In the genomic region with DNA sequence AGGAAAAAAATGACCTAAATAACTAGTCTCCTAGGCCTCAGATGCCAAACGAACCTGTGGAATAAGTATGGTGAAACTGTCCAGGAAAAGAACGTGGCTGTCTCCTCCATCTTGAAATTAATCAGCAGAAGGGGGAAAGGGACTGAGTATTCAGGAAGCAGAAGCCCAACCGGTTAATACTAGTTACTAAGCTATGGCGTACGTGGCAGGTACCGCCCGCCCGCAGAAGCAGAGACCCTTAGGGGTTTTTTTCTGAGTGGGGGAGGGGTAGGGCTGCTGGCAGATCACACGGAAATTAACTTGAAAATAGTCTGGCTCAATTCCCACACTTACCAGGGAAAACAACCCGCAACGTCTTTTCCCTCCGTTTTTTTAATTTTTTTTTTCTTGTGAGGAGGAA, we compare ENCODE assay signal across 8 mouse cellular contexts. TPM values are rescaled to one million over a fixed set of nuclear protein-coding genes. Genes with fewer than 3 reads are reported as not detected.
A peak's percentile ranks its signal among the peaks of the same experiment; 100 is the strongest.
DNase-seq lines count a peak whose midpoint lies in the region; ATAC-seq and TF ChIP-seq lines count a peak whose summit lies in the region.

No protein-coding gene starts in this region.

- no peak for TF ChIP-seq CTCF in brain, embryonic 14.5 days (IDR thresholded peaks at IDR 0.05; ENCODE audit: borderline replicate concordance, extremely low read depth, insufficient read depth, insufficient read length)
- no peak for TF ChIP-seq CTCF in forebrain, postnatal 0 days (IDR thresholded peaks at IDR 0.05; ENCODE audit: low read depth)

- TF ChIP-seq POLR2A in brain, embryonic 14.5 days (IDR thresholded peaks at IDR 0.05; ENCODE audit: borderline replicate concordance, extremely low read depth, insufficient read depth, insufficient read length, poor library complexity, severe bottlenecking): no peak

- H3K4me3 ChIP-seq in forebrain, postnatal 0 days (ENCODE audit: low read depth, low read length): peak overlapping the region; percentile 61
- peak overlapping the region; percentile 59 for H3K4me3 ChIP-seq in stomach, embryonic 14.5 days (ENCODE audit: low read depth, low read length)

- no peaks in the 10 kb centered on the region for H3K9me3 ChIP-seq in forebrain, postnatal 0 days (ENCODE audit: low read length)
- H3K9me3 ChIP-seq in stomach, embryonic 14.5 days (ENCODE audit: control insufficient read depth, low read depth, low read length): no peaks in the 10 kb centered on the region

- DNase-seq in layer of hippocampus, postnatal 14 days (ENCODE audit: low spot score in 2 of 2): peak; percentile 7 to 24
- DNase-seq in layer of hippocampus, adult 18-20 months (ENCODE audit: low spot score in 2 of 2): no peak
- DNase-seq in brain, embryonic 14.5 days (ENCODE audit: low read depth): peak; percentile 62
- no peak for DNase-seq in forebrain, postnatal 0 days
- peak; percentile 38 for DNase-seq in kidney, adult 18-20 months
- DNase-seq in lung, postnatal 10 days: peak; percentile 22

- ATAC-seq in forebrain, postnatal 0 days: no peak
- no peak for ATAC-seq in stomach, embryonic 14.5 days (ENCODE audit: insufficient number of reproducible peaks, insufficient read depth, low FRiP score, low read depth)
- no peak for ATAC-seq in erythroid progenitor cell, adult 5-6 weeks (replicated peaks; ENCODE audit: low FRiP score, poor library complexity, severe bottlenecking)

- 25% methylated on average over 12 of the region's 12 CpGs for WGBS in forebrain, postnatal 0 days
- 20% methylated on average over 12 of the region's 12 CpGs for WGBS in stomach, embryonic 14.5 days

- H3K27ac ChIP-seq in forebrain, postnatal 0 days (ENCODE audit: low read depth, low read length): peak overlapping the region; percentile 95
- H3K27ac ChIP-seq in stomach, embryonic 14.5 days (ENCODE audit: low read length): peak overlapping the region; percentile 88

- H3K9ac ChIP-seq in forebrain, postnatal 0 days: peak overlapping the region; percentile 82
- H3K9ac ChIP-seq in stomach, embryonic 14.5 days (replicated peaks; ENCODE audit: low read depth, low read length): peak overlapping the region; percentile 74

- peaks cover 7% of the 10 kb centered on the region; the same call in 1 of the 2 replicates for H3K27me3 ChIP-seq in forebrain, postnatal 0 days (ENCODE audit: insufficient read depth, low read length)
- H3K27me3 ChIP-seq in stomach, embryonic 14.5 days (ENCODE audit: control insufficient read depth, insufficient read depth, low read length): no peaks in the 10 kb centered on the region

- peak overlapping the region; percentile 53 for H3K4me2 ChIP-seq in forebrain, postnatal 0 days (ENCODE audit: low read depth)
- peak overlapping the region; percentile 44 for H3K4me2 ChIP-seq in stomach, embryonic 14.5 days (replicated peaks; ENCODE audit: low read depth, low read length)

- H3K4me1 ChIP-seq in forebrain, postnatal 0 days (ENCODE audit: insufficient read depth): no peaks in the 10 kb centered on the region
- H3K4me1 ChIP-seq in stomach, embryonic 14.5 days (ENCODE audit: control insufficient read depth, insufficient read depth, low read length): no peaks in the 10 kb centered on the region

- no peaks in the 10 kb centered on the region for H3K36me3 ChIP-seq in forebrain, postnatal 0 days (ENCODE audit: insufficient read depth)
- H3K36me3 ChIP-seq in stomach, embryonic 14.5 days (ENCODE audit: control insufficient read depth, insufficient read depth, low read length): peaks cover 5% of the 10 kb centered on the region; the same call in 1 of the 2 replicates

RNA-seq across cellular contexts. Expression of a gene that starts 1.0 kb away (rescaled TPM):
- 10 to 100 TPM; 47.6 to 54.1 TPM for total RNA-seq in layer of hippocampus, postnatal 14 days (2021)
- 10 to 100 TPM; 48.6 to 55.2 TPM for total RNA-seq in layer of hippocampus, adult 18-20 months (2021)
- polyA plus RNA-seq in brain, embryonic 14.5 days (2012; rRNA removed): 18.2 and 24.2 TPM in 2 replicates
- 41.8 and 54.6 TPM in 2 replicates for total RNA-seq in forebrain, postnatal 0 days (2014; rRNA removed)
- polyA plus RNA-seq in forebrain, postnatal 0 days (2015; fragmentation: Nextera tagmentation; extraction: Ambion mirVana): 10.8 and 16.4 TPM in 2 replicates
- 39.9 and 44.4 TPM in 2 replicates for polyA plus RNA-seq in stomach, embryonic 14.5 days (2014; fragmentation: Nextera tagmentation; extraction: Ambion mirVana)
- 15.1 and 31.0 TPM in 2 replicates for total RNA-seq in erythroid progenitor cell, adult 5-6 weeks (2015; ENCODE audit: low replicate concordance)
- 27.7 and 32.1 TPM in 2 replicates for total RNA-seq in erythroid progenitor cell, adult 5-6 weeks (2017; ENCODE audit: low replicate concordance)

Comparison
In these comparisons a context has a peak if more than half of its experiments do, and no peak if none do; other contexts are left out.
1. DNase-seq: peak in layer of hippocampus, postnatal 14 days (2 of 2), brain, embryonic 14.5 days (single experiment), kidney, adult 18-20 months (single experiment) and lung, postnatal 10 days (single experiment); none in layer of hippocampus, adult 18-20 months (0 of 2) and forebrain, postnatal 0 days (single experiment).